Mouse (Mus musculus): ENCODE results near the gene Gdf15. TPM values are rescaled to one million over a fixed set of nuclear protein-coding genes. Genes with fewer than 3 reads are reported as not detected.
A peak's percentile ranks its signal among the peaks of the same experiment; 100 is the strongest.

Gdf15 gene
- total RNA-seq, 2 experiments from 2014 or later = 0.25 TPM; not detected in 1

DNA sequence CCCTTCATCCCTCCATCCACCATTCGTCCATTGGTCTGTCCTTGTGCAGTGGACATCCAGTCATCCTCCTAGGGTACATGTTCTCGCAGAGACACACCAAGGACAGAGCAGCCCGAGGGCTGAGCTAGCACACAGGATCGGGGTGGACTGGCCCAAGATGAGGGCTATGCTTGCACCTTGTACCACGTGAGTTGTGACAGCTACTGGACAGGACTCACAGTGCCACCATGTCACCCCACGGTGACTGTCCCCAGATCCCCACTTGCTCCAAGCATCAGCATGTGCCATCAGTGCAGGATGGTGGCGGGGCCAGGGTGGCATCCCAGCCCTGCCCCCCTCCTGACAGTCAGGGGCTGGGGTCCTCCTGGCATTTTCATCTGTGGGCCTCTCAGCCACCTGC, 27.7 kb downstream of the Gdf15 start:
- DNase-seq (ENCODE audit: low spot score in 2 of 2) = no peak
- no peak overlapping the region for H3K4me3 ChIP-seq
- H3K27ac ChIP-seq = peak overlapping the region; percentile 43; the same call in 1 of the 2 replicates
- no peak for TF ChIP-seq CTCF (conservative IDR thresholded peaks at IDR 0.05)

DNA sequence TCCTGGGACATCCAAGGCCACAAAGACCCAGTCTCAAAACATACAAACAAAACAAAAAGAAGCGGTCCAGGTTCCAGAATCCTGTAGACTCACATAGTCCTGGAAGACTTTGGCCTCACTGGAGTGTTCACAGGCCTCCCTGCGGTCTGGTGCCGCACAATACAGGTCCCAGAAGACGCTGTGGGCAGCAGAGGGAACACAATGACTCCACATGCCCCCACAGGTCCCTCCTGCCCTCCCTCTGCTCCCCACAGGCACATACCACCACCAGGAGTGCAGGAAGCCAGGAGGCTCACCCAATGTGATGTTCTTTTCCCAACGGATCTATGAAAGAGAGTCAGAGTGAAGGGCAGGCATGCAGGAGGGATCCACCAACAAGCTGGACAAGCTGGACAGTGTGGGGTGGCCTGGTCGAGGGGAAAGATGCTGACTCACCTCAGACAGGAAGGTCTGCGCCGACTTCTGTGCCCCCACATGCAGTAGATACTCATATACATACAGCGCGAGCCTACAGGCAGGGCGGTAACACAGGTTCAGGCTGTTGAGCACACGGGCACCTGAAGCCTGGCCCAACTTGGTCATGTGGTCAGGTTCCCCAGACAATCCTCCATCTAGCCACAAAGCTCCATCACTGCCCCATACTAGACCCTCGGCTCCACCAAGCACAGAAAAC, 30.0 kb downstream of the Gdf15 start:
- TF ChIP-seq CTCF (conservative IDR thresholded peaks at IDR 0.05) = no peak
- DNase-seq (ENCODE audit: low spot score in 2 of 2) = no peak
- Histone ChIP-seq H3K27ac (peak overlapping the region; percentile 82; the same call in 1 of the 2 replicates), H3K4me3 (no peak overlapping the region)

DNA sequence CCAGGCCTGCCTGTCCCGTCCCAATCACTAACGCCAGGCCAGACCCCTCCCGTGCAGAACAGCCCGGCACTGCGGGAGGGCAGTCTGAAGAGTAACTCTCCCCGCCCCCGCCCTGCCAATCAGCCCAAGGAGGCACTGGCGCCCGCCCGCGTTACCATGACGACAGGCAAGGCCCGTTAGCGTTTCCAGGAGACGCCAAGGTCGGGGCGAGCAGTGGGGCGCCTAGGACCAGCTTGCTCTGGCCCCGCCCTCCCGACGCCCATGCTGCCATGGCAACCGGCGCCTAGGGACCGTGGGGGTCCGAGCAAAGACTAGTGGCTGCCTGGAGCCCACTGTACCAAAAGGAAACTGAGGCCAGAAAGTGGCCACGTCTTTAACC, 31.0 kb downstream of the Gdf15 start:
- peak overlapping the region; percentile 82 for H3K27ac ChIP-seq
- TF ChIP-seq CTCF (conservative IDR thresholded peaks at IDR 0.05) = no peak
- H3K4me3 ChIP-seq = peak overlapping the region; percentile 39
- peak; percentile 83 to 89 for DNase-seq (ENCODE audit: low spot score in 2 of 2)

DNA sequence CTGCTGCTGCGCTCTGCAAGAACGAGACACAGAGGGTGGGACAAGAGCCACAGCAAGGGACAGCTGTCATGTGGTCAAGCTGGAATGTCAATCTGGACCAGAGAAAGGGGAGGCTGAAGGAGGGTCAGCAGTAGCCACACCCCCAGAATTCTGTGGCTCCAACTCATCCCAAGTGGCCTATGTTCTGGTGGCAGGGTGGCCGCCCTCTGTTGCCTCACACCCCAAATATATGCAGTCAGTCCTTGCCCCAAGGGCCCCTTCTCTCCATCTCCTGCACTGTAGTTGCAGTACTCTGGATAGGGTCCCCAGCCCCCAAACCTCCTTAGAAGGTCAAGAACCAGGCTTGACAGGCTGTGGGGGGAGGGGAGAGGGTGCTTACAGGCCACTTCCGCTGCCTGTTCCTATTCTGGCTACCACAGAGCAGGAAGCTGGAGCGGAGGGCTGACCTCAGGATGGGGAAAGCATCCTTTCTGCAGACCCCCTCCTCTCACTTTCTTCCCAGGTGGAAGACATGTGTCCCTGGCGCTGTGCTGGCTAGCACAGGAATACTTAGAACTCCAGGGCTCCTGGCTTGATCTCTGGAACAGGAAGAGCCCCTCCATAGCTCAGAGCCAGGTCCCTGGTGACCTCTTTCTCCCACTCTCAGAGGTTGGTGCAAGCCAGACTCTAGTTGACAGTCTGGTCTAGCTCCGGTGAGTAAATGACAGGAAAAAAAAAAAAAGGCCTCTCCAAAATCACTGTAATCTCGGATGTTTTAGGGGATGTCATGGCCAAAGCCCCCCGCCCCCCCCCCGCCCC, 31.6 kb downstream of the Gdf15 start:
- Histone ChIP-seq H3K27ac (peak overlapping the region; percentile 82), H3K4me3 (peak overlapping the region; percentile 39)
- DNase-seq (ENCODE audit: low spot score in 2 of 2) = no peak
- TF ChIP-seq CTCF (conservative IDR thresholded peaks at IDR 0.05) = no peak

DNA sequence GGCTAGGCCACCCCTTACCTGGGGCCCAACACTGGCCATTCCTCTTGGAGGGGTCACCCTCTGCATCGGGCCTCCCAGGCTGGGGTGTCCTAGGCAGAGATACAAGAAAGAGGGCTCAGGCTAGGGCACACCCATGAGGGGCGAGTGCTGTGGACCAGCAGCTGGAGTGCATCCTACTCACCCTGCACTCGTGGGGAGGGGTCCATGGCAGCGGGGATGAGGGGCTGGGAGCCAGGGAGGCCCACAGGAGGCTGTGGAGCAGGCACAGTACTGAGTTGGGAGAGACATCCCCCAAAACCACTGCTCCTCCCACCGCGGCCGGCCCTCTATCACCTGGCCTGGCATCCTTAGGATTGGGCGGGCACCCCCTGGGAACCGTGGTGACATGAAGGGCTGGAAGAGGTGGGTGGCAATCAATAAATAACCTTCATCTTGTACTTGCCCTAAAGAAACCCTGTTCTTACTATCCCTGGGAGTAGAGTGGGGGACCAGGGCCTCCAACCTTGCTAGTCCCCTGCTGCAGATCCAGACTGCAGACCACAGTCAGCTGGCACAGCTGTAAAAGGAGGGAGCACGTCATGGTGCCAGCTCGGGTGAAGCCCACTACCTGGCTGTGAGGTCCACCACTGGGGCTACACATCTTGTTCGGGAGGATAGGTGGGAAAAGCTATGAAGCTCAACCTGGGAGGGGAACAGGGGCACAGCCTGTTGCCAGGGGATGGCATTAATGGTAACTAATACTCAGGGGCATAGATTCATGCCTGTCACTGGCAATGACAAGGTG, 32.6 kb downstream of the Gdf15 start:
- Histone ChIP-seq H3K27ac (peak overlapping the region; percentile 82; the same call in 1 of the 2 replicates), H3K4me3 (no peak overlapping the region)
- TF ChIP-seq CTCF (conservative IDR thresholded peaks at IDR 0.05) = no peak
- DNase-seq (ENCODE audit: low spot score in 2 of 2) = no peak

DNA sequence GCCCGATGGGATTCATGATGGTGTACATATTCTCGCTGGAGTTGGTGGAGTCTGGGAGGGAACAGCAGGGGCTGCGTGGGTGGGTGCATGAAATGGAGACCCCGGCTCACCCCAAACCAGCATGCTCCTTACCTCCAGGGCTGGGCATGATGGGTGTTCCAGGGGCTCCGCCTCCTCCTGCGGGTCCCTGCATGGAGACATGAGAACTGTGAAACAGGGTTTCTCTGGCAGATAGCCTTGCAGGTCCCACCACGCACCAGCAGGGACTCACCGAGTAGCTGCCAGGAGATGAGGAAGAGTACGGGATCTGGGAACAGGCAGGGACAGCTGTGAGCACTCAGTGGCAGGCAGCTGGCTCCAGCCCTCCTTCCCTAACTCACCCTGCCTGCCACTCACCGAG, 33.5 kb downstream of the Gdf15 start:
- TF ChIP-seq CTCF (conservative IDR thresholded peaks at IDR 0.05) = no peak
- H3K27ac ChIP-seq = peak overlapping the region; percentile 82
- peak overlapping the region; percentile 39 for H3K4me3 ChIP-seq
- DNase-seq (ENCODE audit: low spot score in 2 of 2) = peak in 1 of 2 experiments; percentile 53

DNA sequence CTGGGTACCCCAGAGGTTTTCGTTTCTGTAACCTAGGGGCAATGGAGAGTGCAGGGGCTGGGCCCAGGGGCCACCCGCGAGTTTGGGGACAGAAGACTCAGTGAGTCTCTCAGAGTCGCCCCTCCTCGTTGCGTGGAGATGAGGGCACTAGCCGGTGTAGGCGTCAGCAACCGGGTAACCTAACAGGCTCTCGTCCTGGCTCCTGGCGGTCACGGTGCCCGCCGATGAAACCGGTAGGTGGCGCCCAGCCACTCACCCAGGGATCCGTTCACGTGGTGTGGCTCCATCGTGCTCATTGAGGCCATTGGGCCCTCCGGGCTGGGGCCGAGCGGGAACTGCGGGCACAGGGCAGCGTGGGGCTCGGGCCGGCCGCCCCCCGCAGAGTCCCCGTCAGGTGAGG, 34.0 kb downstream of the Gdf15 start:
- Histone ChIP-seq H3K4me3 (peak overlapping the region; percentile 39), H3K27ac (peak overlapping the region; percentile 82)
- DNase-seq (ENCODE audit: low spot score in 2 of 2) = peak in 1 of 2 experiments; percentile 86
- peak; percentile 82 for TF ChIP-seq CTCF (conservative IDR thresholded peaks at IDR 0.05)

DNA sequence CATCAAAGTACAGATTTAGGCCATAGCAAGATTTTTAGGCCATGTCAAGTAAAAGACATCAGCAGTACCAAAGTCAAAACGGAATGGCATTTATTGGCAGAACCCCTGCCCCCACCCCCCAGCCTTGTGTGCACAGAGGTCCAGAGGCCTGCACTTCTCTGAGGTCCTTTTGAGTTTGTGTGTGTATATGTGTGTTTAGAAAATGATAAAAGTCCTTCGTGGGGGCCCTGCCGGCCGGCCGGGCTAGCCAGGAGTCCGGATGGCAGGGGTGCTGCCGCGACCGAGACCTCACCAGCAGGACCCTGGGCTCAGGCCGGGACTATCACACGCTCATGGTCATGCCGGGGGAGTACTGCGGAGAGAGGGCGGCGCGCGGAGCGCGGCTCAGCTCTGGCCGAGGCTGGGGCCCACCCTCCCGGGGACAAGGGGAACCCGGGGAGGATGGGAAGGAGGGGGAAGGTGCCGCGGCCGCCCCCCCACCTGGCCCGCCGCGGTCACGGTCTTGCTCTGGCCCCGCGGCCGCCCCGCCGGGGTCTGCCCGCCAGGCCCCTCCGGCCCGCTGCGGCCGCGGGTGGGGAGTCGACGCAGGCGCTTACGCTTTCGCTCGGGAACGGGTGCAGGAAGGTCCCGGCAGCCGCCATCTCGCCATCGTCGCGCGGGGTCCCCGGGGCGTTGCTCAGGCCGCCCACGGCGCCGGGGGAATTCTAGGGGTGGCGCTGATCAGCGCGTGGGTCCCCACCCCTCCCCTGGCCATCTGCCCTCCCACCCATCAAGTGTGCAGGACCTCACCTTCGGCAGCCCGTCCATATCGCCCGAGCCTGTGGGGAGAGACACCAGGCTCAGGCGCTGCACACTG, 34.6 kb downstream of the Gdf15 start:
- peak overlapping the region; percentile 39 for H3K4me3 ChIP-seq
- TF ChIP-seq CTCF (conservative IDR thresholded peaks at IDR 0.05) = no peak
- peak overlapping the region; percentile 82 for H3K27ac ChIP-seq
- no peak for DNase-seq (ENCODE audit: low spot score in 2 of 2)

DNA sequence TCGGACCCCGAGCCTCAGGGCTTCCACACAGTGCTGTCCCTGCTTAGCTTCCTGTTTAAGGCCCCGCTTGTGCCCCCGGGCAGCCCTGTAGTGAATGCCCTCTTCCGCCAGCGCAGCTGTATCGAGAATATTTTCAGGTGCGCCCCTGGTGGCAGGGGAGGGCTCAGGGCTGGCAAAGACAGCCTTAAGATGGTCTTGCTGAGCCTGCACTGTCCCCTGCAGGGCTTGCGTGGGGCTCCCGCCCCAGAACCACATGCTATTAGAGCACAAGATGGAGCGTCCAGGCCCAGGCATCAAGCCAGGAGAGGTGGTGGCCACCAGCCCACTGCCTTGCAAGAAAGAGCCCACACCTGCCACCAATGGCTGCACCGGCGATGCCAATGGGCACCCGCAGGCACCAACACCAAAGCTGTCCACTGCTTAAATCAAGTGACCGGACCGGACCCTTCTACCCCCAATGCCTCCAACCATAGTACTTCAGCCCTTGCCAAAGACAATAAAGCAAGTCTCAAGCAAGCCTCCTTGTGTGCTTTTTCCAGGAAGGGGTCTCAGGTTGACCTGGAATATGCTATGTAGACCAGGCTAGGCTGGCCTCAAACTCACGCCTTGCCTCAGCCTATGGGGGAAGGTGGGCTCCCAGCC, 35.4 kb downstream of the Gdf15 start:
- no peak overlapping the region for H3K4me3 ChIP-seq
- no peak for DNase-seq (ENCODE audit: low spot score in 2 of 2)
- 0 out of 2 replicates have a peak overlapping the region, but pooled peaks have one; percentile 82 for H3K27ac ChIP-seq
- TF ChIP-seq CTCF (conservative IDR thresholded peaks at IDR 0.05) = peak; percentile 61

DNA sequence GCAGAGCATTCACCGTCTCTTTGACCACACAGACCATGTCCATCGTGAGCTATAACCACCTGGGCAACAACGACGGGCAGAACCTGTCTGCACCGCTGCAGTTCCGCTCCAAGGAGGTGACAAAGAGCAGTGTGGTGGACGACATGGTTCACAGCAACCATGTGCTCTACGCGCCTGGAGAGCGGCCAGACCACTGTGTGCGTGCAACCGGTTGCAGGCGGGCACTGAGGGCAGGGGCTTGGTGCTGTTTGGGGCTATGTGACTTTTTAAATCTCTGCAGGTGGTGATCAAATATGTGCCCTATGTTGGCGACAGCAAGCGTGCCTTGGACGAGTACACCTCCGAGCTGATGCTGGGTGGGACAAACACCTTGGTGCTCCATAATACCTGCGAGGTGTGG, 36.0 kb downstream of the Gdf15 start:
- no peak for TF ChIP-seq CTCF (conservative IDR thresholded peaks at IDR 0.05)
- Histone ChIP-seq H3K27ac (no peak overlapping the region), H3K4me3 (no peak overlapping the region)
- no peak for DNase-seq (ENCODE audit: low spot score in 2 of 2)

DNA sequence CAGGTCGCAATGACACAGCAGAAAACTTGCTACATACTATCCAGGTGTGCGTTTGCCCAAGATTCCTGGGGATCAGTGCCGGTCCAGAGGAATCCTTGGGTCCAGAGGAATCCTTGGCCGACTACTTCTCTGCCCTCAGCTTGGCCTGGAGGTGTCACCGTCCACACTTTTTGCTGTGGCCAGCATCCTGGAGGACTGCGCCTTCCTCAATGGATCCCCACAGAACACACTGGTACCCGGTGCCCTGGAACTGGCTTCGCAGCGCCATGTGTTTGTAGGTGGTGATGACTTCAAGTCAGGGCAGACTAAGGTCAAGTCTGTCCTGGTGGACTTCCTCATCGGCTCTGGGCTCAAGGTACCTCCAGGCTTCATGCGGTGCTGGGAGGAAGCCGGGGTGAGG, 36.4 kb downstream of the Gdf15 start:
- DNase-seq (ENCODE audit: low spot score in 2 of 2) = no peak
- Histone ChIP-seq H3K27ac (no peak overlapping the region), H3K4me3 (no peak overlapping the region)
- no peak for TF ChIP-seq CTCF (conservative IDR thresholded peaks at IDR 0.05)

All from layer of hippocampus, adult 2 months (tissue).